19 mouse cellular contexts compared by ENCODE assay signal in the genomic region with DNA sequence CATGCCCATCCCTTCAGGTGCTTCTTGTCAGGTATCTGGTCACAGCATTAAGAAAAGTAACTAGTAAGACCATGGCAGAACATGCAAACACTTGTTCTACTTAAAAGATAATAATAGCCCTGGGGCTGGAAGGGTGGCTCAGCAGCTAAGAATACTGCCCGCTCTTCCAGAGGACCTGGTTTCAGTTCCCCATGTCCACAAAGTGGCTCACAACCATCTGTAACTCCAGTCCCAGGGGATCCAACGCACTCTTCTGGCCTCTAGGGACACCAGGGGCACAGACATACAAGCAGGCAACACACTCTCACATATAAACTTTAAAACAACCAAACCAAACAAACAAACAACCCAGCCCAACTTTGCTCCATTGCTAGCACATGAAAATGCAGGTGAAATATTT. TPM values are rescaled to one million over a fixed set of nuclear protein-coding genes. Genes with fewer than 3 reads are reported as not detected.
A peak's percentile ranks its signal among the peaks of the same experiment; 100 is the strongest.
DNase-seq lines count a peak whose midpoint lies in the region; ATAC-seq and TF ChIP-seq lines count a peak whose summit lies in the region.
"Had no signal": no experiment of that assay in that cellular context is flagged by ENCODE, and none has a peak within 500 bp of the region (broad histone marks: within the 10 kb centered on the region; RNA-seq: fewer than 3 reads in every experiment).

No protein-coding gene starts in this region.

- no peak for TF ChIP-seq CTCF in heart, postnatal 0 days (IDR thresholded peaks at IDR 0.05; ENCODE audit: low read depth)
- 0 out of 2 replicates have a peak, but pooled peaks have one; percentile 2 for TF ChIP-seq CTCF in bone marrow, adult 2 months (IDR thresholded peaks at IDR 0.05; ENCODE audit: control insufficient read depth, insufficient read depth, low read length)

- 86% methylated on average over 2 of the region's 2 CpGs for WGBS in heart, postnatal 0 days
- WGBS in bone marrow, adult 2 months = 49% methylated on average over 2 of the region's 2 CpGs
- 75% methylated on average over 2 of the region's 2 CpGs for WGBS in kidney, embryonic 16.5 days

- no peak overlapping the region for H3K4me3 ChIP-seq in heart, postnatal 0 days (ENCODE audit: low read depth, low read length)
- H3K4me3 ChIP-seq in bone marrow, adult 2 months (replicated peaks; ENCODE audit: control insufficient read depth, low read depth, low read length) = no peak overlapping the region
- H3K4me3 ChIP-seq in kidney, embryonic 16.5 days (ENCODE audit: low read length) = no peak overlapping the region
- H3K4me3 ChIP-seq: embryonic facial prominence, embryonic 15.5 days; forebrain, embryonic 12.5 days; left cerebral cortex, adult 2 months; limb, embryonic 12.5 days; midbrain, embryonic 13.5 days had no signal

- DNase-seq in heart, postnatal 0 days (ENCODE audit: low spot score) = no peak
- no peak for DNase-seq in heart, postnatal 4 days
- DNase-seq in B cell, adult 2 months = peak; percentile 79 to 85
- peak; percentile 38 to 45 for DNase-seq in monocyte, adult 2 months (ENCODE audit: low read depth in 1 of 2, low spot score in 2 of 2)
- DNase-seq in kidney, adult 8-10 months = no peak
- DNase-seq: adrenal gland, adult 8-10 months; cerebellum, adult 8-10 months; heart, postnatal 14 days; kidney, postnatal 10 days had no signal

- ATAC-seq in heart, postnatal 0 days (ENCODE audit: insufficient read depth, low read depth) = no peak
- no peak for ATAC-seq in activated CD4-positive, CD25-positive, alpha-beta regulatory T cell, adult 4 months
- no peak for ATAC-seq in kidney, embryonic 16.5 days (ENCODE audit: low FRiP score, low TSS enrichment)
- ATAC-seq: hindbrain, embryonic 16.5 days; intestine, postnatal 0 days; midbrain, embryonic 13.5 days had no signal

- no peak for TF ChIP-seq POLR2A in bone marrow, adult 2 months (IDR thresholded peaks at IDR 0.05; ENCODE audit: borderline replicate concordance, control insufficient read depth, low read depth, low read length)

- H3K4me1 ChIP-seq in heart, postnatal 0 days (ENCODE audit: control insufficient read depth, insufficient read depth) = peaks cover 42% of the 10 kb centered on the region
- H3K4me1 ChIP-seq in bone marrow, adult 2 months (ENCODE audit: control insufficient read depth, insufficient read depth, low read length) = peaks cover 1% of the 10 kb centered on the region; the same call in 1 of the 2 replicates
- H3K4me1 ChIP-seq in kidney, embryonic 16.5 days (ENCODE audit: insufficient read depth, low read length) = peaks cover 32% of the 10 kb centered on the region

- H3K27me3 ChIP-seq in heart, postnatal 0 days (ENCODE audit: control insufficient read depth, insufficient read depth, low read length) = no peaks in the 10 kb centered on the region
- H3K27me3 ChIP-seq in kidney, embryonic 16.5 days (ENCODE audit: insufficient read depth, low read length) = no peaks in the 10 kb centered on the region
- H3K27me3 ChIP-seq: embryonic facial prominence, embryonic 15.5 days; forebrain, embryonic 12.5 days; limb, embryonic 12.5 days; midbrain, embryonic 13.5 days had no signal

- H3K27ac ChIP-seq in heart, postnatal 0 days (ENCODE audit: low read depth) = 0 out of 2 replicates have a peak overlapping the region, but pooled peaks have one; percentile 1
- H3K27ac ChIP-seq in bone marrow, adult 2 months (ENCODE audit: control insufficient read depth, insufficient read depth, low read depth, low read length, poor library complexity) = peak overlapping the region; percentile 50; the same call in 1 of the 2 replicates
- H3K27ac ChIP-seq in kidney, embryonic 16.5 days (ENCODE audit: low read length) = no peak overlapping the region
- H3K27ac ChIP-seq: embryonic facial prominence, embryonic 15.5 days; forebrain, embryonic 12.5 days; left cerebral cortex, adult 2 months; limb, embryonic 12.5 days; midbrain, embryonic 13.5 days had no signal

- no peak overlapping the region for H3K4me2 ChIP-seq in heart, postnatal 0 days (ENCODE audit: low read depth, low read length)
- no peak overlapping the region for H3K4me2 ChIP-seq in kidney, embryonic 16.5 days (replicated peaks; ENCODE audit: low read depth, low read length)
- H3K4me2 ChIP-seq: embryonic facial prominence, embryonic 15.5 days; forebrain, embryonic 12.5 days; limb, embryonic 12.5 days; midbrain, embryonic 13.5 days had no signal

- H3K9ac ChIP-seq in heart, postnatal 0 days (replicated peaks; ENCODE audit: low read depth, low read length) = no peak overlapping the region
- H3K9ac ChIP-seq in kidney, embryonic 16.5 days (replicated peaks; ENCODE audit: low read length) = no peak overlapping the region
- H3K9ac ChIP-seq: embryonic facial prominence, embryonic 15.5 days; forebrain, embryonic 12.5 days; limb, embryonic 12.5 days; midbrain, embryonic 13.5 days had no signal

- H3K36me3 ChIP-seq in heart, postnatal 0 days (replicated peaks; ENCODE audit: control insufficient read depth, insufficient read depth, low read length) = no peaks in the 10 kb centered on the region
- no peaks in the 10 kb centered on the region for H3K36me3 ChIP-seq in kidney, embryonic 16.5 days (ENCODE audit: insufficient read depth, low read length)
- H3K36me3 ChIP-seq: embryonic facial prominence, embryonic 15.5 days; forebrain, embryonic 12.5 days; limb, embryonic 12.5 days; midbrain, embryonic 13.5 days had no signal

- TF ChIP-seq EP300 in heart, postnatal 0 days (IDR thresholded peaks at IDR 0.05; ENCODE audit: low read depth) = no peak

- H3K9me3 ChIP-seq in heart, postnatal 0 days (replicated peaks; ENCODE audit: control insufficient read depth, low read length) = no peaks in the 10 kb centered on the region
- no peaks in the 10 kb centered on the region for H3K9me3 ChIP-seq in kidney, embryonic 16.5 days (ENCODE audit: low read length)
- H3K9me3 ChIP-seq: embryonic facial prominence, embryonic 15.5 days; forebrain, embryonic 12.5 days; limb, embryonic 12.5 days; midbrain, embryonic 13.5 days had no signal

RNA-seq across cellular contexts. Expression of a gene that starts 55.2 kb away (rescaled TPM):
- 109 and 125 TPM in 2 replicates for total RNA-seq in heart, postnatal 0 days (2014; rRNA removed; ENCODE audit: low replicate concordance)
- 29.8 and 31.4 TPM in 2 replicates for polyA plus RNA-seq in heart, postnatal 0 days (2015; fragmentation: Nextera tagmentation; extraction: Ambion mirVana)
- 10 to 100 TPM; 90.7 to 95.0 TPM for total RNA-seq in heart, postnatal 4 days (2021)
- 71.0 and 96.6 TPM in 2 replicates for polyA plus RNA-seq in bone marrow, adult 2 months (2011; ENCODE audit: insufficient read depth, insufficient read length, low replicate concordance, missing spikeins)
- polyA plus RNA-seq in activated CD4-positive, CD25-positive, alpha-beta regulatory T cell, adult 4 months (2017; shearing (Covaris generic)) = 10 to 100 TPM; 43.2 to 52.2 TPM
- 15.7 and 18.8 TPM in 2 replicates for polyA plus RNA-seq in kidney, embryonic 16.5 days (2015; fragmentation: Nextera tagmentation; extraction: Ambion mirVana)

Comparison
In these comparisons a context has a peak if more than half of its experiments do, and no peak if none do; other contexts are left out.
1. DNase-seq: peak in B cell, adult 2 months (2 of 2) and monocyte, adult 2 months (2 of 2); none in heart, postnatal 0 days (single experiment), heart, postnatal 4 days (single experiment) and kidney, adult 8-10 months (0 of 2).